Mouse (Mus musculus) hindbrain, embryonic 14.5 days (tissue): ENCODE results near the gene Stoml1. TPM values are rescaled to one million over a fixed set of nuclear protein-coding genes. Genes with fewer than 3 reads are reported as not detected.
A peak's percentile ranks its signal among the peaks of the same experiment; 100 is the strongest.

Experiments
- ATAC-seq: fragments of 200-750 bp; cut with Nextera tagmentation; 2 replicates; pipeline ENCODE4 v1.8.0; 2017; ENCODE audit warnings: moderate number of reproducible peaks, mild to moderate bottlenecking, moderate TSS enrichment, moderate library complexity; ENCODE audit not compliant: low FRiP score
- DNase-seq: peaks from one replicate; pipeline ENCODE4 v3.0.0-alpha.2; 2015; ENCODE audit warnings: low spot score
- H3K27ac ChIP-seq: fragments of 300-500 bp; sonication (generic); 2 replicates; pipeline ENCODE4 v1.5.1; 2014; ENCODE audit warnings: mild to moderate bottlenecking, moderate library complexity
- H3K27me3 ChIP-seq: fragments of 300-500 bp; sonication (generic); 2 replicates; pipeline ENCODE4 v1.6.1; 2014; ENCODE audit warnings: mild to moderate bottlenecking, low read length, mixed read lengths; ENCODE audit not compliant: control insufficient read depth, insufficient read depth
- H3K36me3 ChIP-seq: fragments of 300-500 bp; sonication (generic); replicated peaks from 2 replicates; pipeline ENCODE4 v1.6.1; 2014; ENCODE audit not compliant: control insufficient read depth, insufficient read depth
- H3K4me1 ChIP-seq: fragments of 300-500 bp; sonication (generic); replicated peaks from 2 replicates; pipeline ENCODE4 v1.6.1; 2014; ENCODE audit warnings: antibody characterized with exemption, low read length, mixed read lengths; ENCODE audit not compliant: control insufficient read depth, insufficient read depth
- H3K4me2 ChIP-seq: fragments of 300-500 bp; sonication (generic); replicated peaks from 2 replicates; pipeline ENCODE4 v1.6.1; 2014; ENCODE audit warnings: mild to moderate bottlenecking, moderate library complexity
- H3K4me3 ChIP-seq: fragments of 300-500 bp; sonication (generic); replicated peaks from 2 replicates; pipeline ENCODE4 v1.5.1; 2014; ENCODE audit warnings: mild to moderate bottlenecking, low read length
- H3K9ac ChIP-seq: fragments of 300-500 bp; sonication (generic); 2 replicates; pipeline ENCODE4 v1.6.1; 2014
- H3K9me3 ChIP-seq: fragments of 300-500 bp; sonication (generic); 2 replicates; pipeline ENCODE4 v1.6.1; 2016; ENCODE audit warnings: low read length; ENCODE audit not compliant: control insufficient read depth
- WGBS: fragments of 180-500 bp; shearing (Covaris S2); extraction: QIAGEN DNeasy Blood & Tissue Kit; methylation state at CpG from one replicate; pipeline ENCODE4 v1.1.7; 2014; 5-methylcytosine and 5-hydroxymethylcytosine counted together
- microRNA-seq: library from miRNA; unstranded; fragments of <30 nt; microRNA quantifications from one replicate; pipeline ENCODE4, GENCODE M21; 2016
- polyA plus RNA-seq: library from polyadenylated mRNA; unstranded; fragments of >200 nt; fragmentation: Nextera tagmentation; extraction: Ambion mirVana; gene quantifications from 2 replicates; pipeline ENCODE4 v1.2.1, GENCODE M21; 2014

The Stoml1 gene
- polyA plus RNA-seq, 1 experiment from 2014 or later: 103 TPM

DNA sequence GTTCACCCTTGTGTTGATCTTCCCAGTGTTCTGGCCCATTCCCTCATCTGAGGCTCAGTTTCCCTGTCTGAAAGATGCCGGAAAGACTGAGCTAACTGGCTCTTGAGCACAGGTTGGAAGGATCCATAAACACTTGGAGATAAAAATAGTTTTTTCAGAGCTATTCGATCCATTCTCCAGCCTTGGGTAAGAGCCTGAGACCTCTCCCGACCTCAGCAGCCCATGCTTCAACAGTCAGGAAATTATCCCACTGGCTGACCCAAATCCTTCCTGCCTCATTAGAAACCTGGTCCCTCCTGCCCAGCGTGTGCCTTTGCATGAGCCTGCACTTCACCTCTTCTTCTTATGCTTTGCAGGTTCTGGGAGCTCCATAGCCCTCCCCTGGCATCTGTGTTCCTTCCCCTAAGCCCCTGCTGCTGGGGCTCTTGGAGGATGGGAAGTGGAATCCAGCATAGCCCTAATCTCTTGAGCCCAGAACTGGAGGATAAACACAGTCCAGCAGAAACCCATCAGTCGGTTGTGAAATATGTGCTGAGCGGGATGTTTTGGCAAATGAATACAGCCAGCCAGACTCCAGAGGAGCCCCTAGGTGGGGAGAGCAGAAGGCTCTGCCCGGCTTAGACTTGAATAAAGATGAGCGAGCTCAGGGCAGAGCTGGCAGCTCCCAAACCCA, 50.8 kb downstream of the Stoml1 start:
- Histone ChIP-seq H3K27me3 (no peaks in the 10 kb centered on the region), H3K36me3 (no peaks in the 10 kb centered on the region), H3K4me3 (no peak overlapping the region), H3K4me2 (no peak overlapping the region), H3K27ac (no peak overlapping the region), H3K9ac (no peak overlapping the region), H3K4me1 (0 out of 2 replicates have a peak, but pooled peaks cover 20% of the 10 kb centered on the region), H3K9me3 (no peaks in the 10 kb centered on the region)
- DNase-seq (no peak), ATAC-seq (no peak)
- whole genome bisulfite sequencing: 57% methylated on average over 8 of the region's 8 CpGs

DNA sequence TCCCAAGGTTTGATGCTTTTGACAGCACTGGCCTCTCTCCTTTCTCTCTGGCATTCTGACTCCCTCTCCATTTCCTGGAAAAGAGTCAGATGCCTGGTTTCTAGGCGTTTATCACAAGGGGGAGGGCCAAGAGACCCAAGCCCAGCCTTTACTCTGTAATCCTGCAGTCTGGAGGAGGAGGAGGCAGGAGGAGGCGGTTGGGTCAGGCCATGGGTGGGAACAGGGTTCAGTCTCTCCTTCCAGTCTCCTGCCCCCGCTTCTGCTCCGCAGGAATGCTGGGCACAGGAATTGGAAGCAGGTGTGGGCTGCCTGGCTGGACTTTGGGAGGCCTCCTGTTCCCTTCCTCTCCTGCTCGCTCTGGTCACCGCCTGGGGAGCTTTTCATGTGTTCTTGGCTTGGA, 52.7 kb downstream of the Stoml1 start:
- H3K4me1 ChIP-seq: 0 out of 2 replicates have a peak, but pooled peaks cover 20% of the 10 kb centered on the region
- no peak overlapping the region for H3K4me3 ChIP-seq
- no peak for DNase-seq
- 30% methylated on average over 6 of the region's 6 CpGs for WGBS
- no peak overlapping the region for H3K27ac ChIP-seq
- no peaks in the 10 kb centered on the region for H3K36me3 ChIP-seq
- H3K27me3 ChIP-seq: no peaks in the 10 kb centered on the region
- no peak overlapping the region for H3K4me2 ChIP-seq
- no peak overlapping the region for H3K9ac ChIP-seq
- H3K9me3 ChIP-seq: no peaks in the 10 kb centered on the region
- ATAC-seq: no peak

DNA sequence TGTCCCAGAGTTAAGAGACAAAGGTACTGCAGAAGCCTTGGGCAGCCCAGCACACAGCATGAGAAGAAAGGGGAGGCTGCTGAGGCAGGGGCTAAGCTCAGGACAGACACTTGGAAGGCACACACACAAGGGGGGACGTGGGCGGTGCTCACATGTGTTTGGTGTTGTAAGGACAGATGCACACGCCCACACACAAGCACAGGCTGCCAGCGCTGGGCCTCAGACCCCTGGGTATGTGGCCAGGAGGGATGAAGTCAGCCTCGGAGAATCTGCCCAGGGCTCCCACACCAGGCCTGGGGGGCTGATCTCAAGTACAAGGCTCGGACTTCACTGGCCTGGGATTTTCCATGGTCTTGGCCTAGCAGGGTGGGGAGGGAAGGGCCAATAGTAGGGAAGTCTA, 55.4 kb downstream of the Stoml1 start:
- no peak overlapping the region for H3K4me2 ChIP-seq
- H3K9ac ChIP-seq: no peak overlapping the region
- H3K36me3 ChIP-seq: no peaks in the 10 kb centered on the region
- peaks cover 25% of the 10 kb centered on the region for H3K27me3 ChIP-seq
- DNase-seq (no peak), ATAC-seq (no peak)
- H3K9me3 ChIP-seq: no peaks in the 10 kb centered on the region
- no peak overlapping the region for H3K27ac ChIP-seq
- no peak overlapping the region for H3K4me3 ChIP-seq
- WGBS: 29% methylated on average over 6 of the region's 6 CpGs
- peaks cover 31% of the 10 kb centered on the region for H3K4me1 ChIP-seq

DNA sequence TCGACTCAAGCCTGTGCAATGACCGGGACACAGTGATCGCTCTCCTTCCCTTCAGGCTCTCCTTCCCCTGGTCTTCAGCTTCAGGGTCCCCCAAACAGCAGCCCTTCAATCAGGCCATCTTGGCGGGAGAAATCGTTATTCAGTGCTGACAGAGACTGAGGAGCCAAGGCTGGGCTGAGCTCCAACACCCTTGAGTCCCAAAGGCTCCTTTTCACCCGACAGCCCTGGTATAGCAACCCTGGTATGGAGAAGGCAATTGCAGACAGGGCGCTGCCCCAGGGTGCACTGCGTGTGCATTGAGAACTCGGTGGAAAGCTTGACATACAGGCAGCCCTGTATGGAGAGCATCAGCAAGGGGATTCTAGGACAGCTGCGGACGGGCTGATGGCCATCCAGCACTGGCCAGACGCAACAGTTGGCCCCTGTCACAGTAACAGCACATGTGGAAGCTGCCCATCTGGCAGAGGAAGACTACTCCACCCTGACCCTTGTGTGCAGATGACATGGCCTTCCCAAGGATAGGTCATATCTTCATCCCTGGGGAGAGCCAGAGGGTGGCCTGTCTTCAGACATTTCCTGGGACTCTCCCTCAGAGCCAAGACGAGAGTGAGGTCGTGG, 57.2 kb downstream of the Stoml1 start:
- 68% methylated on average over 14 of the region's 14 CpGs for WGBS
- no peaks in the 10 kb centered on the region for H3K36me3 ChIP-seq
- H3K27me3 ChIP-seq: peaks cover 26% of the 10 kb centered on the region
- no peak overlapping the region for H3K27ac ChIP-seq
- no peaks in the 10 kb centered on the region for H3K9me3 ChIP-seq
- ATAC-seq: no peak
- no peak for DNase-seq
- no peak overlapping the region for H3K9ac ChIP-seq
- H3K4me3 ChIP-seq: no peak overlapping the region
- H3K4me2 ChIP-seq: no peak overlapping the region
- peaks cover 34% of the 10 kb centered on the region for H3K4me1 ChIP-seq

DNA sequence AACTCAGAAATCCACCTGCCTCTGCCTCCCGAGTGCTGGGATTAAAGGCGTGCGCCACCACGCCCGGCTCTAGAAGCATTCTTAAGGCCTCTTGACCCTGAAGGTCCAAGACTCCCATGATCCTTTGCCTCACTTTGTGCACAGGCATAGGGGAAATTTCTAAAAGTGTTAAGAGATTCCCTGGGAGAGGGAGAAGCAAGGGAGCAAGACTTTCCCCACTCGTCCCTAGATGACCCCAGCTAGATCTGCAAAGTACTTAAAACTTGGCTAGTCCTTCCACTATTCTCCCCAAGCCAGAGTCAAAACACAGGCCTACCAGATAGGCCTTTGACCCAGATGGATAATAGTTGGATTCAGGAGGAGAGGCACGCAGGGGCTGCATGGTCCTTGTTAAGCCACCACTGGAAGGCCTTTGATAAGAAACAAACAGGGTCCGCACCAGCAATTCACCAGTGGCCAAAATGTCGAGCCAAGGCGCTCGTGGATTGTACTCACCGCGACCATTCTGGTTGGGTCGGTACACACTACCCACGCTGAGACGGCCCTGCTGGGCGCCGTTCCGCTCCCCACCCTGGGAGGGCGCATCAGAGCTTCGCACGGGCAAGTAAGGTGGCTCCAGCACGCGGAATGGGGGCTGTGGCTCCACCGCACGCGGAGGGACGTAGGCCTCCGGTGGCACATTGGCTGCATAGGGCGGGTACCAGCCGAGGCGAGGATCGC, 58.4 kb downstream of the Stoml1 start:
- peak overlapping the region; percentile 46; the same call in 1 of the 2 replicates for H3K9ac ChIP-seq
- H3K4me3 ChIP-seq: peak overlapping the region; percentile 35
- no peak overlapping the region for H3K27ac ChIP-seq
- no peaks in the 10 kb centered on the region for H3K9me3 ChIP-seq
- 53% methylated on average over 33 of the region's 33 CpGs for WGBS
- H3K4me2 ChIP-seq: peak overlapping the region; percentile 59
- DNase-seq (no peak), ATAC-seq (no peak)
- peaks cover 36% of the 10 kb centered on the region for H3K4me1 ChIP-seq
- no peaks in the 10 kb centered on the region for H3K36me3 ChIP-seq
- H3K27me3 ChIP-seq: peaks cover 26% of the 10 kb centered on the region

Small RNAs within 50 kb of the gene (microRNA-seq; reads per million reads assigned to microRNA genes)
- gene Mir6385: not detected

Other genes starting within 250 kb of the Stoml1 start
- 0.39 and 1.5 TPM in 2 replicates for gene Cyp11a1, start 246.8 kb upstream of the Stoml1 start, polyA plus RNA-seq
- 18.1 and 22.1 TPM in 2 replicates for gene Stra6, start 189.4 kb upstream of the Stoml1 start, polyA plus RNA-seq
- gene Ccdc33, start 134.3 kb upstream of the Stoml1 start, polyA plus RNA-seq: 0.13 and 0.43 TPM in 2 replicates
- gene Islr, start 48.9 kb upstream of the Stoml1 start, polyA plus RNA-seq: 30.4 and 34.8 TPM in 2 replicates
- gene Islr2, start 48.8 kb upstream of the Stoml1 start, polyA plus RNA-seq: 7.2 and 17.2 TPM in 2 replicates
- 4.3 and 4.4 TPM in 2 replicates for gene Pml, start 3.4 kb upstream of the Stoml1 start, polyA plus RNA-seq
- 7.9 and 9.6 TPM in 2 replicates for gene Loxl1, start 60.0 kb downstream of the Stoml1 start, polyA plus RNA-seq
- gene Tbc1d21, start 117.3 kb downstream of the Stoml1 start, polyA plus RNA-seq: not detected in 2 replicates
- gene Insyn1, start 235.4 kb downstream of the Stoml1 start, polyA plus RNA-seq: 15.1 and 16.7 TPM in 2 replicates